24 mouse cellular contexts compared by ENCODE assay signal in genomic region chr14:55628077-55628827, GRCm38 (mm10). TPM values are rescaled to one million over a fixed set of nuclear protein-coding genes. Genes with fewer than 3 reads are reported as not detected.
DNase-seq lines count a peak whose midpoint lies in the region; ATAC-seq and TF ChIP-seq lines count a peak whose summit lies in the region.
"Had no signal": no experiment of that assay in that cellular context is flagged by ENCODE, and none has a peak within 500 bp of the region (broad histone marks: within the 10 kb centered on the region; RNA-seq: fewer than 3 reads in every experiment).

No protein-coding gene starts in this region.

- H3K36me3 ChIP-seq in heart, embryonic 10.5 days: peaks cover 100% of the 10 kb centered on the region
- H3K36me3 ChIP-seq in midbrain, embryonic 11.5 days (ENCODE audit: control insufficient read depth, insufficient read depth, low read length): peaks cover 39% of the 10 kb centered on the region
- peaks cover 97% of the 10 kb centered on the region for H3K36me3 ChIP-seq in midbrain, embryonic 10.5 days
- H3K36me3 ChIP-seq in liver, embryonic 15.5 days (replicated peaks): peaks cover 89% of the 10 kb centered on the region
- no peaks in the 10 kb centered on the region for H3K36me3 ChIP-seq in kidney, adult 2 months (ENCODE audit: control insufficient read depth, insufficient read depth, low read length)

- no peak overlapping the region for H3K27ac ChIP-seq in heart, embryonic 10.5 days
- H3K27ac ChIP-seq in midbrain, embryonic 11.5 days (ENCODE audit: low read depth, low read length): no peak overlapping the region
- H3K27ac ChIP-seq in midbrain, embryonic 10.5 days (replicated peaks): no peak overlapping the region
- H3K27ac ChIP-seq in liver, embryonic 15.5 days (replicated peaks): no peak overlapping the region
- H3K27ac ChIP-seq in kidney, adult 2 months (ENCODE audit: insufficient read depth, low read depth, low read length): no peak overlapping the region
- H3K27ac ChIP-seq: embryonic facial prominence, embryonic 10.5 days; forebrain, embryonic 12.5 days; gastrocnemius, adult 2 months; hindbrain, embryonic 10.5 days; intestine, embryonic 15.5 days; kidney, embryonic 15.5 days; limb, embryonic 12.5 days; stomach, embryonic 15.5 days had no signal

- H3K4me3 ChIP-seq in heart, embryonic 10.5 days: no peak overlapping the region
- H3K4me3 ChIP-seq in midbrain, embryonic 11.5 days (ENCODE audit: low read depth, low read length): no peak overlapping the region
- no peak overlapping the region for H3K4me3 ChIP-seq in midbrain, embryonic 10.5 days
- H3K4me3 ChIP-seq in liver, embryonic 15.5 days (replicated peaks): no peak overlapping the region
- H3K4me3 ChIP-seq in kidney, adult 2 months (ENCODE audit: insufficient read depth, low read depth, low read length): no peak overlapping the region
- H3K4me3 ChIP-seq: embryonic facial prominence, embryonic 10.5 days; forebrain, embryonic 12.5 days; gastrocnemius, adult 2 months; hindbrain, embryonic 10.5 days; intestine, embryonic 15.5 days; kidney, embryonic 15.5 days; limb, embryonic 12.5 days; stomach, embryonic 15.5 days had no signal

- no peak for TF ChIP-seq CTCF in kidney, adult 2 months (conservative IDR thresholded peaks at IDR 0.05; ENCODE audit: insufficient read depth, insufficient read length, low read depth, low read length)

- DNase-seq in heart, adult 18-20 months: peak; percentile 27 to 52
- no peak for DNase-seq in heart, embryonic 10.5 days (ENCODE audit: low spot score)
- DNase-seq in midbrain, embryonic 11.5 days (ENCODE audit: low spot score, missing footprints): peak; percentile 61
- DNase-seq in midbrain, embryonic 10.5 days (ENCODE audit: low spot score): no peak
- no peak for DNase-seq in kidney, adult 2 months
- no peak for DNase-seq in urinary bladder, adult 18-20 months (ENCODE audit: low spot score in 2 of 2)
- DNase-seq: adrenal gland, postnatal 14 days; cerebellum, postnatal 10 days; gastrocnemius, adult 2 months; kidney, postnatal 4 days; lung, adult 2 months; lung, postnatal 36 days; right cerebral cortex, adult 18-20 months; right cerebral cortex, postnatal 4 days; thymus, postnatal 25 days had no signal

- peaks cover 6% of the 10 kb centered on the region; the same call in 1 of the 2 replicates for H3K4me1 ChIP-seq in heart, embryonic 10.5 days
- H3K4me1 ChIP-seq in midbrain, embryonic 11.5 days (ENCODE audit: control insufficient read depth, insufficient read depth, low read length): no peaks in the 10 kb centered on the region
- H3K4me1 ChIP-seq in midbrain, embryonic 10.5 days: no peaks in the 10 kb centered on the region
- H3K4me1 ChIP-seq in liver, embryonic 15.5 days (replicated peaks): peaks cover 21% of the 10 kb centered on the region
- H3K4me1 ChIP-seq in kidney, adult 2 months (ENCODE audit: control insufficient read depth, insufficient read depth, low read length): no peaks in the 10 kb centered on the region
- H3K4me1 ChIP-seq: embryonic facial prominence, embryonic 10.5 days; forebrain, embryonic 12.5 days; hindbrain, embryonic 10.5 days; intestine, embryonic 15.5 days; kidney, embryonic 15.5 days; limb, embryonic 12.5 days; stomach, embryonic 15.5 days had no signal

- no peak overlapping the region for H3K4me2 ChIP-seq in midbrain, embryonic 11.5 days
- H3K4me2 ChIP-seq in liver, embryonic 15.5 days: no peak overlapping the region
- H3K4me2 ChIP-seq: forebrain, embryonic 12.5 days; intestine, embryonic 15.5 days; kidney, embryonic 15.5 days; limb, embryonic 12.5 days; stomach, embryonic 15.5 days had no signal

- no peak for TF ChIP-seq POLR2A in kidney, adult 2 months (IDR thresholded peaks at IDR 0.05; ENCODE audit: low read depth, low read length)

- H3K27me3 ChIP-seq in heart, embryonic 10.5 days (ENCODE audit: insufficient read depth, poor library complexity, severe bottlenecking): no peaks in the 10 kb centered on the region
- H3K27me3 ChIP-seq in midbrain, embryonic 11.5 days (ENCODE audit: control insufficient read depth, insufficient read depth, low read length): no peaks in the 10 kb centered on the region
- no peaks in the 10 kb centered on the region for H3K27me3 ChIP-seq in midbrain, embryonic 10.5 days (ENCODE audit: low read depth, poor library complexity, severe bottlenecking)
- no peaks in the 10 kb centered on the region for H3K27me3 ChIP-seq in liver, embryonic 15.5 days
- no peaks in the 10 kb centered on the region for H3K27me3 ChIP-seq in kidney, adult 2 months (replicated peaks; ENCODE audit: control insufficient read depth, insufficient read depth, low read length)
- H3K27me3 ChIP-seq: forebrain, embryonic 12.5 days; intestine, embryonic 15.5 days; kidney, embryonic 15.5 days; limb, embryonic 12.5 days; stomach, embryonic 15.5 days had no signal

- H3K9ac ChIP-seq in midbrain, embryonic 11.5 days (ENCODE audit: low read length): no peak overlapping the region
- H3K9ac ChIP-seq in liver, embryonic 15.5 days: no peak overlapping the region
- H3K9ac ChIP-seq: forebrain, embryonic 12.5 days; intestine, embryonic 15.5 days; kidney, embryonic 15.5 days; limb, embryonic 12.5 days; stomach, embryonic 15.5 days had no signal

- 87% methylated on average over 27 of the region's 27 CpGs for WGBS in heart, embryonic 10.5 days
- WGBS in midbrain, embryonic 11.5 days: 94% methylated on average over 27 of the region's 27 CpGs
- WGBS in midbrain, embryonic 10.5 days: 95% methylated on average over 27 of the region's 27 CpGs
- WGBS in liver, embryonic 15.5 days (ENCODE audit: insufficient replicate concordance): 77% methylated on average over 27 of the region's 27 CpGs
- 83% methylated on average over 27 of the region's 27 CpGs for WGBS in kidney, adult 2 months

- no peaks in the 10 kb centered on the region for H3K9me3 ChIP-seq in heart, embryonic 10.5 days
- no peaks in the 10 kb centered on the region for H3K9me3 ChIP-seq in midbrain, embryonic 11.5 days (ENCODE audit: control insufficient read depth, low read length)
- H3K9me3 ChIP-seq in midbrain, embryonic 10.5 days (replicated peaks): no peaks in the 10 kb centered on the region
- H3K9me3 ChIP-seq in liver, embryonic 15.5 days (replicated peaks): no peaks in the 10 kb centered on the region
- H3K9me3 ChIP-seq: embryonic facial prominence, embryonic 10.5 days; forebrain, embryonic 12.5 days; hindbrain, embryonic 10.5 days; intestine, embryonic 15.5 days; kidney, embryonic 15.5 days; limb, embryonic 12.5 days; stomach, embryonic 15.5 days had no signal

- 0 out of 2 replicates have a peak, but pooled peaks have one; percentile 6 for ATAC-seq in midbrain, embryonic 11.5 days (ENCODE audit: low FRiP score)
- peak; percentile 52 for ATAC-seq in liver, embryonic 15.5 days (ENCODE audit: insufficient read depth)
- ATAC-seq: hindbrain, embryonic 16.5 days; intestine, embryonic 15.5 days had no signal

RNA-seq across cellular contexts. Expression of gene Ipo4, which starts 7.5 kb away (rescaled TPM):
- 10 to 100 TPM; 51.3 to 64.8 TPM for total RNA-seq in heart, adult 18-20 months (2021)
- polyA plus RNA-seq in heart, embryonic 10.5 days (2016; fragmentation: Nextera tagmentation; extraction: Ambion mirVana): 103 and 108 TPM in 2 replicates
- 69.3 and 80.6 TPM in 2 replicates for polyA plus RNA-seq in midbrain, embryonic 11.5 days (2014; fragmentation: Nextera tagmentation; extraction: Ambion mirVana)
- polyA plus RNA-seq in midbrain, embryonic 10.5 days (2016; fragmentation: Nextera tagmentation; extraction: Ambion mirVana): 94.1 and 100 TPM in 2 replicates
- polyA plus RNA-seq in liver, embryonic 15.5 days (2015; fragmentation: Nextera tagmentation; extraction: Ambion mirVana): 26.6 and 36.7 TPM in 2 replicates
- polyA plus RNA-seq in kidney, adult 2 months (2012; rRNA removed): 69.7 and 84.9 TPM in 2 replicates

RNA-seq across cellular contexts. Expression of gene Gm49378, which starts 9.4 kb away (rescaled TPM):
- total RNA-seq in heart, adult 18-20 months (2021): 1 to 10 TPM; 1.4 to 2.3 TPM
- 2.3 and 3.1 TPM in 2 replicates for polyA plus RNA-seq in heart, embryonic 10.5 days (2016; fragmentation: Nextera tagmentation; extraction: Ambion mirVana)
- polyA plus RNA-seq in midbrain, embryonic 11.5 days (2014; fragmentation: Nextera tagmentation; extraction: Ambion mirVana): 1.8 and 2.6 TPM in 2 replicates
- polyA plus RNA-seq in midbrain, embryonic 10.5 days (2016; fragmentation: Nextera tagmentation; extraction: Ambion mirVana): 1.1 and 1.2 TPM in 2 replicates
- 0.54 and 0.67 TPM in 2 replicates for polyA plus RNA-seq in liver, embryonic 15.5 days (2015; fragmentation: Nextera tagmentation; extraction: Ambion mirVana)
- 3.2 and 4.0 TPM in 2 replicates for polyA plus RNA-seq in kidney, adult 2 months (2012; rRNA removed)

RNA-seq across cellular contexts. Expression of gene Rec8, which starts 10.4 kb away (rescaled TPM):
- total RNA-seq in heart, adult 18-20 months (2021): under 1 TPM; 0.22 to 0.62 TPM
- 13.7 and 17.6 TPM in 2 replicates for polyA plus RNA-seq in heart, embryonic 10.5 days (2016; fragmentation: Nextera tagmentation; extraction: Ambion mirVana)
- 2.6 and 3.5 TPM in 2 replicates for polyA plus RNA-seq in midbrain, embryonic 11.5 days (2014; fragmentation: Nextera tagmentation; extraction: Ambion mirVana)
- 4.1 and 5.5 TPM in 2 replicates for polyA plus RNA-seq in midbrain, embryonic 10.5 days (2016; fragmentation: Nextera tagmentation; extraction: Ambion mirVana)
- polyA plus RNA-seq in liver, embryonic 15.5 days (2015; fragmentation: Nextera tagmentation; extraction: Ambion mirVana): 1.7 and 1.9 TPM in 2 replicates
- 11.4 and 13.3 TPM in 2 replicates for polyA plus RNA-seq in kidney, adult 2 months (2012; rRNA removed)
- total RNA-seq: gastrocnemius, adult 2 months had no signal

RNA-seq across cellular contexts. Expression of gene Tm9sf1, which starts 15.4 kb away (rescaled TPM):
- 10 to 100 TPM; 39.7 to 42.3 TPM for total RNA-seq in heart, adult 18-20 months (2021)
- 91.6 and 96.4 TPM in 2 replicates for polyA plus RNA-seq in heart, embryonic 10.5 days (2016; fragmentation: Nextera tagmentation; extraction: Ambion mirVana)
- 56.6 and 58.1 TPM in 2 replicates for polyA plus RNA-seq in midbrain, embryonic 11.5 days (2014; fragmentation: Nextera tagmentation; extraction: Ambion mirVana)
- 74.7 and 77.1 TPM in 2 replicates for polyA plus RNA-seq in midbrain, embryonic 10.5 days (2016; fragmentation: Nextera tagmentation; extraction: Ambion mirVana)
- 48.4 and 51.7 TPM in 2 replicates for polyA plus RNA-seq in liver, embryonic 15.5 days (2015; fragmentation: Nextera tagmentation; extraction: Ambion mirVana)
- polyA plus RNA-seq in kidney, adult 2 months (2012; rRNA removed): 109 and 110 TPM in 2 replicates

RNA-seq across cellular contexts. Expression of gene Tssk4, which starts 21.7 kb away (rescaled TPM):
- total RNA-seq in heart, adult 18-20 months (2021): under 1 TPM; 0.42 to 0.54 TPM
- 0.27 and 0.57 TPM in 2 replicates for polyA plus RNA-seq in heart, embryonic 10.5 days (2016; fragmentation: Nextera tagmentation; extraction: Ambion mirVana)
- polyA plus RNA-seq in midbrain, embryonic 11.5 days (2014; fragmentation: Nextera tagmentation; extraction: Ambion mirVana): 0.87 and 1.1 TPM in 2 replicates
- 0.75 and 0.79 TPM in 2 replicates for polyA plus RNA-seq in midbrain, embryonic 10.5 days (2016; fragmentation: Nextera tagmentation; extraction: Ambion mirVana)
- 0.09 TPM in 1 of 2 replicates, not detected in the other for polyA plus RNA-seq in liver, embryonic 15.5 days (2015; fragmentation: Nextera tagmentation; extraction: Ambion mirVana)
- polyA plus RNA-seq in kidney, adult 2 months (2012; rRNA removed): 0.67 and 0.79 TPM in 2 replicates

Comparison
In these comparisons a context has a peak if more than half of its experiments do, and no peak if none do; other contexts are left out.
1. DNase-seq: peak in heart, adult 18-20 months (2 of 2) and midbrain, embryonic 11.5 days (single experiment); none in heart, embryonic 10.5 days (single experiment), midbrain, embryonic 10.5 days (single experiment), kidney, adult 2 months (single experiment) and urinary bladder, adult 18-20 months (0 of 2).